ENCODE assay signal across 22 mouse cellular contexts in genomic region chr5:36165424-36166302, GRCm38 (mm10). TPM values are rescaled to one million over a fixed set of nuclear protein-coding genes. Genes with fewer than 3 reads are reported as not detected.
DNase-seq lines count a peak whose midpoint lies in the region; ATAC-seq and TF ChIP-seq lines count a peak whose summit lies in the region.
"Had no signal": no experiment of that assay in that cellular context is flagged by ENCODE, and none has a peak within 500 bp of the region (broad histone marks: within the 10 kb centered on the region; RNA-seq: fewer than 3 reads in every experiment).

No protein-coding gene starts in this region.

- no peak overlapping the region for H3K27ac ChIP-seq in testis, adult 2 months (ENCODE audit: control insufficient read depth, insufficient read depth, low read depth, low read length)
- H3K27ac ChIP-seq in midbrain, embryonic 12.5 days (replicated peaks): peak overlapping the region; percentile 69
- H3K27ac ChIP-seq: liver, embryonic 14.5 days; stomach, embryonic 15.5 days had no signal

- no peaks in the 10 kb centered on the region for H3K27me3 ChIP-seq in testis, adult 2 months (ENCODE audit: control insufficient read depth, insufficient read depth, low read length)
- H3K27me3 ChIP-seq in midbrain, embryonic 12.5 days: peaks cover 19% of the 10 kb centered on the region; the same call in 1 of the 2 replicates
- H3K27me3 ChIP-seq: stomach, embryonic 15.5 days had no signal

- H3K9me3 ChIP-seq in midbrain, embryonic 12.5 days: no peaks in the 10 kb centered on the region
- H3K9me3 ChIP-seq: stomach, embryonic 15.5 days had no signal

- H3K4me3 ChIP-seq in testis, adult 2 months (ENCODE audit: control insufficient read depth, low read depth, low read length): peak overlapping the region; percentile 84
- no peak overlapping the region for H3K4me3 ChIP-seq in midbrain, embryonic 12.5 days
- H3K4me3 ChIP-seq: erythroblast, embryonic 14.5 days; stomach, embryonic 15.5 days had no signal

- ATAC-seq in midbrain, embryonic 12.5 days (ENCODE audit: low FRiP score, low read depth): 0 out of 2 replicates have a peak, but pooled peaks have one; percentile 13
- ATAC-seq: intestine, embryonic 16.5 days had no signal

- H3K4me1 ChIP-seq in testis, adult 2 months (ENCODE audit: control insufficient read depth, insufficient read depth, low read length): no peaks in the 10 kb centered on the region; the same call in 1 of the 2 replicates
- peaks cover 22% of the 10 kb centered on the region; the same call in 1 of the 2 replicates for H3K4me1 ChIP-seq in midbrain, embryonic 12.5 days
- H3K4me1 ChIP-seq: stomach, embryonic 15.5 days had no signal

- no peak overlapping the region for H3K9ac ChIP-seq in midbrain, embryonic 12.5 days (replicated peaks)
- H3K9ac ChIP-seq: liver, embryonic 14.5 days; stomach, embryonic 15.5 days had no signal

- no peak overlapping the region for H3K4me2 ChIP-seq in midbrain, embryonic 12.5 days (replicated peaks)
- H3K4me2 ChIP-seq: stomach, embryonic 15.5 days had no signal

- peak; percentile 15 for DNase-seq in gastrocnemius, adult 18-20 months (ENCODE audit: low spot score)
- DNase-seq in gastrocnemius, postnatal 10 days: no peak
- DNase-seq in testis, postnatal 10 days (ENCODE audit: low spot score): no peak
- no peak for DNase-seq in adrenal gland, adult 8-10 months
- DNase-seq in left cerebral cortex, postnatal 4 days: no peak
- DNase-seq: adrenal gland, postnatal 36 days; heart, postnatal 14 days; kidney, postnatal 10 days; lung, postnatal 14 days; right cerebral cortex, postnatal 4 days; thymus, postnatal 4 days had no signal

- intact Hi-C loops in left cerebral cortex, postnatal 4 days (cut with DNase I): no loop called here

- TF ChIP-seq CTCF in testis, adult 2 months (IDR thresholded peaks at IDR 0.05; ENCODE audit: control insufficient read depth, insufficient read depth, insufficient replicate concordance, low read depth, low read length): no peak

- no peaks in the 10 kb centered on the region for H3K36me3 ChIP-seq in testis, adult 2 months (ENCODE audit: control insufficient read depth, insufficient read depth, low read length)
- H3K36me3 ChIP-seq in midbrain, embryonic 12.5 days: no peaks in the 10 kb centered on the region
- H3K36me3 ChIP-seq: stomach, embryonic 15.5 days had no signal

- 64% methylated on average over 21 of the region's 21 CpGs for WGBS in midbrain, embryonic 12.5 days

- no peak for TF ChIP-seq POLR2A in testis, adult 2 months (IDR thresholded peaks at IDR 0.05; ENCODE audit: control insufficient read depth, low read depth, low read length)

RNA-seq across cellular contexts. Expression of gene Psapl1, which starts 38.2 kb away (rescaled TPM):
- under 1 TPM in 1 of 2 experiments, not detected in 1; 0.09 TPM for total RNA-seq in gastrocnemius, adult 18-20 months (2021)
- not detected for total RNA-seq in gastrocnemius, postnatal 10 days (2021)
- not detected in 2 replicates for polyA plus RNA-seq in testis, adult 2 months (2012; rRNA removed)
- 0.15 and 0.20 TPM in 2 replicates for polyA plus RNA-seq in midbrain, embryonic 12.5 days (2016; fragmentation: Nextera tagmentation; extraction: Ambion mirVana)
- total RNA-seq in adrenal gland, adult 8-10 months (2022): under 1 TPM in 1 of 4 experiments, not detected in 3; 0.10 TPM
- not detected for total RNA-seq in left cerebral cortex, postnatal 4 days (2021)
- total RNA-seq: adrenal gland, postnatal 36 days; common myeloid progenitor, adult 5-6 weeks; heart, postnatal 14 days; layer of hippocampus, postnatal 14 days; left cerebral cortex, postnatal 36 days; MEL; neutrophil, adult 5-6 weeks had no signal
- polyA plus RNA-seq: erythroblast, embryonic 14.5 days; liver, embryonic 14.5 days had no signal
